Mouse (Mus musculus) stomach, postnatal 0 days (tissue): ENCODE data around the gene Fam71b. TPM values are rescaled to one million over a fixed set of nuclear protein-coding genes. Genes with fewer than 3 reads are reported as not detected.

ENCODE experiments used
- ATAC-seq: fragments of 200-750 bp; cut with Nextera tagmentation; 2 replicates; pipeline ENCODE4 v1.8.0; 2017; ENCODE audit not compliant: low FRiP score, low TSS enrichment
- DNase-seq: peaks from one replicate; pipeline ENCODE4 v3.0.0-alpha.2; 2016; ENCODE audit warnings: low spot score
- H3K27ac ChIP-seq: fragments of 300-500 bp; sonication (generic); replicated peaks from 2 replicates; pipeline ENCODE4 v1.5.1; 2014; ENCODE audit warnings: mild to moderate bottlenecking, control low read depth
- H3K27me3 ChIP-seq: fragments of 300-500 bp; sonication (generic); 2 replicates; pipeline ENCODE4 v1.6.1; 2014; ENCODE audit warnings: low read length; ENCODE audit not compliant: control insufficient read depth, insufficient read depth
- H3K36me3 ChIP-seq: fragments of 300-500 bp; sonication (generic); 2 replicates; pipeline ENCODE4 v1.6.1; 2014; ENCODE audit warnings: low read length, mixed read lengths; ENCODE audit not compliant: control insufficient read depth, insufficient read depth
- H3K4me1 ChIP-seq: fragments of 300-500 bp; sonication (generic); replicated peaks from 2 replicates; pipeline ENCODE4 v1.6.1; 2014; ENCODE audit warnings: antibody characterized with exemption; ENCODE audit not compliant: control insufficient read depth, insufficient read depth
- H3K4me2 ChIP-seq: fragments of 300-500 bp; sonication (generic); replicated peaks from 2 replicates; pipeline ENCODE4 v1.6.1; 2014; ENCODE audit warnings: low read depth, mild to moderate bottlenecking, control low read depth, moderate library complexity
- H3K4me3 ChIP-seq: fragments of 300-500 bp; sonication (generic); 2 replicates; pipeline ENCODE4 v1.5.1; 2014; ENCODE audit warnings: low read depth, low read length, control low read depth
- H3K9ac ChIP-seq: fragments of 300-500 bp; sonication (generic); 2 replicates; pipeline ENCODE4 v1.6.1; 2014; ENCODE audit warnings: mild to moderate bottlenecking, low read length, control low read depth, mixed read lengths
- H3K9me3 ChIP-seq: fragments of 300-500 bp; sonication (generic); 2 replicates; pipeline ENCODE4 v1.6.1; 2016; ENCODE audit warnings: low read length; ENCODE audit not compliant: control insufficient read depth
- CTCF ChIP-seq: IDR thresholded peaks from 2 replicates; pipeline ENCODE4 v1.5.1; 2016; ENCODE audit warnings: antibody characterized with exemption, low read depth, mild to moderate bottlenecking, moderate library complexity
- EP300 ChIP-seq: optimal IDR thresholded peaks from 2 replicates; pipeline ENCODE3; 2016; ENCODE audit warnings: antibody characterized with exemption
- WGBS: fragments of 180-500 bp; shearing (Covaris S2); extraction: QIAGEN DNeasy Blood & Tissue Kit; methylation state at CpG from one replicate; pipeline ENCODE4 v1.1.7; 2014; 5-methylcytosine and 5-hydroxymethylcytosine counted together
- polyA plus RNA-seq: library from polyadenylated mRNA; unstranded; fragments of >200 nt; fragmentation: Nextera tagmentation; extraction: Ambion mirVana; gene quantifications from 2 replicates; pipeline ENCODE4 v1.2.1, GENCODE M21; 2015

Fam71b gene
- polyA plus RNA-seq, 1 experiment from 2014 or later: not detected

GRCm38 (mm10) chr11:46395698-46396097 is 661 bp upstream of the Fam71b start:
- Histone ChIP-seq H3K4me1 (no peaks in the 10 kb centered on the region), H3K9ac (no peak overlapping the region), H3K9me3 (no peaks in the 10 kb centered on the region), H3K4me2 (no peak overlapping the region), H3K27ac (no peak overlapping the region), H3K4me3 (no peak overlapping the region), H3K27me3 (no peaks in the 10 kb centered on the region), H3K36me3 (no peaks in the 10 kb centered on the region)
- ATAC-seq (no peak), DNase-seq (no peak)
- TF ChIP-seq CTCF: no peak
- no peak for TF ChIP-seq EP300
- 96% methylated on average over 2 of the region's 2 CpGs for WGBS

- H3K27me3 ChIP-seq: no peaks in the 10 kb centered on the region
- no peak for TF ChIP-seq CTCF
- no peak for TF ChIP-seq EP300
- WGBS: 78% methylated on average over 4 of the region's 4 CpGs
- H3K36me3 ChIP-seq: no peaks in the 10 kb centered on the region
- ATAC-seq: no peak
- no peaks in the 10 kb centered on the region for H3K9me3 ChIP-seq
- no peak overlapping the region for H3K4me2 ChIP-seq
- H3K9ac ChIP-seq: no peak overlapping the region
- H3K4me1 ChIP-seq: no peaks in the 10 kb centered on the region; the same call in 1 of the 2 replicates
- no peak overlapping the region for H3K4me3 ChIP-seq
- no peak overlapping the region for H3K27ac ChIP-seq
- no peak for DNase-seq
Measured at GRCm38 (mm10) chr11:46396860-46397179, 461 bp downstream of the Fam71b start.

- Histone ChIP-seq H3K4me3 (no peak overlapping the region), H3K27me3 (no peaks in the 10 kb centered on the region), H3K9me3 (no peaks in the 10 kb centered on the region), H3K9ac (no peak overlapping the region), H3K27ac (no peak overlapping the region), H3K4me2 (no peak overlapping the region), H3K4me1 (no peaks in the 10 kb centered on the region; the same call in 1 of the 2 replicates), H3K36me3 (no peaks in the 10 kb centered on the region)
- no peak for ATAC-seq
- no peak for DNase-seq
- TF ChIP-seq CTCF (no peak), EP300 (no peak)
- 53% methylated on average over 2 of the region's 2 CpGs for WGBS
Measured at GRCm38 (mm10) chr11:46397900-46398299, 1.5 kb downstream of the Fam71b start.

- DNase-seq (no peak), ATAC-seq (no peak)
- no peak overlapping the region for H3K4me3 ChIP-seq
- H3K27me3 ChIP-seq: no peaks in the 10 kb centered on the region
- no peak overlapping the region for H3K27ac ChIP-seq
- no peak overlapping the region for H3K9ac ChIP-seq
- no peaks in the 10 kb centered on the region for H3K36me3 ChIP-seq
- H3K4me1 ChIP-seq: no peaks in the 10 kb centered on the region; the same call in 1 of the 2 replicates
- TF ChIP-seq CTCF (no peak), EP300 (no peak)
- no peak overlapping the region for H3K4me2 ChIP-seq
- WGBS: 80% methylated on average over 4 of the region's 4 CpGs
- H3K9me3 ChIP-seq: no peaks in the 10 kb centered on the region
Measured at GRCm38 (mm10) chr11:46398473-46398872, 2.1 kb downstream of the Fam71b start.

GRCm38 (mm10) chr11:46398933-46399383 is 2.6 kb downstream of the Fam71b start:
- Histone ChIP-seq H3K9me3 (no peaks in the 10 kb centered on the region), H3K27ac (no peak overlapping the region), H3K27me3 (no peaks in the 10 kb centered on the region), H3K4me2 (no peak overlapping the region), H3K4me3 (no peak overlapping the region), H3K9ac (no peak overlapping the region), H3K36me3 (no peaks in the 10 kb centered on the region), H3K4me1 (no peaks in the 10 kb centered on the region; the same call in 1 of the 2 replicates)
- TF ChIP-seq CTCF: no peak
- no peak for TF ChIP-seq EP300
- DNase-seq (no peak), ATAC-seq (no peak)
- 68% methylated on average over 5 of the region's 5 CpGs for WGBS

- H3K9me3 ChIP-seq: no peaks in the 10 kb centered on the region
- no peak overlapping the region for H3K27ac ChIP-seq
- H3K4me2 ChIP-seq: peak overlapping the region; percentile 29
- H3K4me1 ChIP-seq: no peaks in the 10 kb centered on the region; the same call in 1 of the 2 replicates
- no peaks in the 10 kb centered on the region for H3K27me3 ChIP-seq
- no peak for TF ChIP-seq CTCF
- no peak for TF ChIP-seq EP300
- DNase-seq (peak; percentile 17), ATAC-seq (no peak)
- WGBS: 48% methylated on average over 12 of the region's 12 CpGs
- no peak overlapping the region for H3K9ac ChIP-seq
- no peak overlapping the region for H3K4me3 ChIP-seq
- no peaks in the 10 kb centered on the region for H3K36me3 ChIP-seq
Measured at GRCm38 (mm10) chr11:46401555-46401954, 5.2 kb downstream of the Fam71b start.
